Mouse (Mus musculus) mouse embryonic stem cell (cell line): ENCODE results near the gene Psmc4.

Experiments
- in situ Hi-C, 2 experiments: fragments of 300-500 bp; cut with MboI; formaldehyde crosslinking; loops; 1 replicate in 1 of 2; 3 replicates in 1 of 2; pipeline ENCODE4 v1.14.3; 2019 to 2020; ENCODE audit warnings: low sequenced_read_pairs in 2 of 2, low pct_unique_long_range_greater_than_20kb in 1 of 2, mixed read lengths in 1 of 2; ENCODE audit not compliant: unreplicated experiment in 1 of 2

The Psmc4 gene

DNA sequence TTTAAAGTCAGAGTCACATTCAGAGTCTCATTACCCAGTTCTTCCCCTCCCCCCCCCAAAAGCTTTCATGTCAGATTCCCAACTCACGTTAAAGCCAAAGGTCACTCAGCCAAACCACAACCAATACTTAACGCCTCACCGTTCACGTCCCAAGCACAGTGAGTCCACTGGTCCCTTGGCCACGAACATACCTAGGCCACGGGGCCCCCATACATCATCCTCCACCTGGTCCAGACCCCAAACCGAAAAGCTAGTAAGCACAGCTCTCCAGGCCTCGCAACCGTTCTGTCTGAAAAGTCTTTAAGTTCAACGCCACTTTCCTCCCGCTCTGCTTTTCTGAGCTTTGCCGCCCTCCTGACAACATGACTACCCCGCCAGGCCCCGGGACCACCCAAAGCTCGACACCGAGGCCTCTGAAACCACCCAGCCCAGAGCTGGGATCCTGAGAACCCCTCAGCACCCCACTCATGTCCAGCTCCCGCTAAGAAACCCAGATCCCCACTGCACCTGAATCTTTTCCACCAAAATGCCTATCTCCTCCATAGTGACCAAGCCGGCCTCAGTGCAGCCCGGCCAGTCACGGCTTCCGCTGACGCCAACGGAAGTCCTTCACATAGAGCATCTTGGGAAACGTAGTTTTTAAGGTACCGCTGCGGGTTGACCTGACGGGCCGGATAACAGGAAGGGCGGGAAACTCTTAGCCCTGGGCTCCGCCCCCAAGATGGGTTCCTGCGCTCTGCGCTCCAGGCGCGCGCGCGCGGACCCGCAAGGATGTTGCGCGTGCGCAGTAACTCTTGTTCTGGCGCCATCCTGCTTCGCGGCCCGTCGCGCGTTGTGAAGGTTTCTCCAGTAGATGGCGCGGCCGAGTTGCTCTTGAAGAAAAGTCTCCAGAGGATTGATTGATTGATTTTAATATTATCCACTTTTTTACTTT, at the start of gene Psmc4:
Gene Psmc4, minus strand, starts transcription at position 626 of the 934 bp plus-strand sequence.
- in situ Hi-C loops: loop anchor here in 1 of 2 experiments (10.0 to 25.0 kb wide), 3 partner anchors 112 to 213 kb away; partner anchors contain the start of genes Eid2, Fbl and Zfp974

DNA sequence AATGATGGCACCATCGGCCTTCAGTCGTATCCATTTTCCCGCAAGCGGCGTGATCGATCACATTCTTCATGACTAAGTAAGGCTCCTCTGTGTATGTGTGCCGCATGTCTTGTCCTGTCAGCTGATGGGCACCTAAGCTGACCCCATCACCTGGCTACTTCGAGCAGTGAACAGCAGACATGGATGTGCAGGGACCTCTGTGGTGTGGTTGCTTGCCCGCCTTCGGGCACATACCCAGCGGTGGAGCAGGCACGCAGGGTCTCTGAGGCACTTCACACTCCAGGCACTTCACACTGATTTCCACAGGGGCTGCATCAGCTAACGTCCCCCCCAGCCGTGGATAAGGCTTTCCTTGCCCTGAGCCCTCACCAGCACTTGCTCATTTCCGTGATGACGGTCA, 49.2 kb upstream of the Psmc4 start:
- in situ Hi-C loops: no loop called here

GRCm38 (mm10) chr7:28093541-28093940, 43.6 kb upstream of the Psmc4 start:
- in situ Hi-C loops: no loop called here

DNA sequence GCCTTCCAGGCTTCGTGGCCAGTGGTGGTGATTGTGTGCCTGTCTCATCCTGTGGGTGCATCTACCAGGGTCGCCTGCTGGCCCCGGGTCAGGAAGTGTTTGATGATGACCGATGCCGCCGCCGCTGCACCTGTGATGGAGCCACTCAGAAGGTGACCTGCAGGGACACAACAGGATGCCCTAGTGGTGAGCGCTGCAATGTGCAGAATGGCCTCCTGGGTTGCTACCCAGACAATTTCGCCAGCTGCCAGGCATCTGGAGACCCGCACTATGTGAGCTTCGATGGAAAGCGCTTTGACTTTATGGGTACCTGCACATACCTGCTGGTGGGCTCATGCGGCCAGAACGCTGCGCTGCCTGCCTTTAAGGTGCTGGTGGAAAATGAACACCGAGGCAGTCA, 36.3 kb upstream of the Psmc4 start:
- in situ Hi-C loops: loop anchor here in 1 of 2 experiments (10.0 kb wide), 1 partner anchor 59 kb away; no protein-coding TSS in a partner anchor

- in situ Hi-C loops: loop anchor here in 1 of 2 experiments (10.0 kb wide), 1 partner anchor 61 kb away; no protein-coding TSS in a partner anchor
These were observed 34.3 kb upstream of the Psmc4 start for GRCm38 (mm10) chr7:28084215-28084614.

GRCm38 (mm10) chr7:28070531-28071298, 20.8 kb upstream of the Psmc4 start, which contains the start of gene Fcgbp:
Gene Fcgbp, plus strand, starts transcription at chr7:28071236.
- in situ Hi-C loops: loop anchor here in 1 of 2 experiments (25.0 kb wide), 1 partner anchor 192 kb away; the partner anchor contains the start of gene Eid2

GRCm38 (mm10) chr7:28069546-28070172, 19.8 kb upstream of the Psmc4 start:
- in situ Hi-C loops: loop anchor here in 1 of 2 experiments (25.0 kb wide), 1 partner anchor 193 kb away; the partner anchor contains the start of gene Eid2

DNA sequence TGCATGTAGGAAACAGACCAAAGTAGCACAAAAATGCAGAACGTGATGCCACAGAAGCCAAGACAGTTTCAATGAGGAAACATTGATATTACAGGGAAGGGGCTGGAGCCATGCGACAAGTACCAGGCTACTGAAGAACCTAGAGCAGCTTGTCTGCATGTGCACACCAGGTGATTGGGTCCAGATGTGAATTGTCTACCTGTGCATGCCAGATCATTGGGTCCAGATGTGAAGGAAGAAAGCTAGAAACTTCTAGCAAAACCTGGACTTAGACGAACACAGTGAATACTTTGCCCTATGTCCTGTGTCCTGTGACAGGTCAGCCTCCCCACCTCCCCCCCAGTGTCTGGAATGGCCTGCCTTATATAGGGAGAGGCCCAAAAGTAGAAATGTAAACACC, 18.8 kb upstream of the Psmc4 start:
- in situ Hi-C loops: loop anchor here in 1 of 2 experiments (25.0 kb wide), 1 partner anchor 194 kb away; the partner anchor contains the start of gene Eid2

- in situ Hi-C loops: loop anchor here in 1 of 2 experiments (10.0 to 25.0 kb wide), 2 partner anchors 105 to 202 kb away; partner anchors contain the start of genes Eid2 and Fbl
These were observed 10.1 kb upstream of the Psmc4 start for GRCm38 (mm10) chr7:28059972-28060371.

DNA sequence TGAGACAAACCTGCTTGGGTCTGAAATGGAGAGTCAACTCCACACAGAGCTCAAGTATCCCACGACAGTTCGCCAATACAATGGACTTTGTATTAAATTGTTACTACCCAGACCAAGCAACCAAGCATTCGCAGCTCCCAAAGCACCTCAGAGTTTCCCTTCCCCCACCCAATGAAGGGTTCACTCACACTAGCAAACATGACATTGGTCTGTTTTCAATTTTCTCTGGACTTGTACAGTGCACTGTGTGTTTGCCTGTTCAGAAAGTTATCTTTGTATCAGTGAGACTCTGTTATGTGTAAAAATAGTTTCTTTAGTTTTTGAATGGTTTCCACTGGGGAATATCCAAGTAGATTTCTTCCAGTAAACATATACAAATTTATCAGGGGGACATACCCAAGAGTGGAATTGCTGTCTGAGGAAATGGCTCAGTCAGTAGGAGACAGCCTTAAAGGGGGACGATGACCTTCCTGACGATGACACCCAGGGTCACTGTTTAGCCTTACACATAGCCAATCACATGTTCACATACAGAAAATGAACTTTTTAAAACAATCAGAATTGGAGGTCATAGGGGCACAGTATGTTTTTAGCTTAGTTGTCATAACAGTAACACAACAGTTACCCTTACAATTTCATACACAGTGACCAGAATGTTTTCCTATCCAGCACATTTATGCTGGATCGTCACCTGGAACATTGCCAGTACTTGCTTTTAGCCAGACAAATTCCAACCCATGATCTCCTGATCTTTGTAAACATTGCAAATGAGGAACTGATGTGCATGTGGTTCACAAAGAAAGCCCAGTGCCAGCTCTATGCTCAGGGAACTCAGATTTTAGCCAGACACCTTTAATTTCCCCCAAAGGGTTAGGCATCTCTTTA, 3.4 kb upstream of the Psmc4 start:
- in situ Hi-C loops: loop anchor here in 1 of 2 experiments (10.0 to 25.0 kb wide), 2 partner anchors 112 to 209 kb away; partner anchors contain the start of genes Eid2 and Fbl

GRCm38 (mm10) chr7:28050584-28050983, 683 bp upstream of the Psmc4 start:
- in situ Hi-C loops: loop anchor here in 1 of 2 experiments (10.0 to 25.0 kb wide), 2 partner anchors 114 to 212 kb away; partner anchors contain the start of genes Eid2 and Fbl

DNA sequence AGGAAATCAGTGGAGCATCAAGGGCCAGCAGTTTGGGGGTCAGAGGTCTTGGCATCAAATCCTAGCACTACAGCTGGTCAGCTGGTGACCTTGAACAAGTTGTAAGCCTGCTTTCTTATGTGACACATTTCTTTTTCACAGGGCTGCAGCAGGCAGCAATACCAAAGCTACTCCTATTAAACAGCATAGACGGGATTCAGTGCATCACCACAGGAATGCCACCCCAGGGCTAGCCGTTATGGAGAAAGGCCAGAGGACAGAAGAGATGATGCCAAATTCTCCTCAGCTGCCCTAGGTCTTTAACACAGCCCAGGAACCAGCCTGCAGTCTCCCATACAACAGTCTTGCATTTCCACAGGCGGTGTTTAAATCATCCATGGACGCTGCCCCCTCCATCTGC, 5.4 kb downstream of the Psmc4 start:
- in situ Hi-C loops: loop anchor here in 1 of 2 experiments (25.0 kb wide), 1 partner anchor 107 kb away; the partner anchor contains the start of gene Zfp974

DNA sequence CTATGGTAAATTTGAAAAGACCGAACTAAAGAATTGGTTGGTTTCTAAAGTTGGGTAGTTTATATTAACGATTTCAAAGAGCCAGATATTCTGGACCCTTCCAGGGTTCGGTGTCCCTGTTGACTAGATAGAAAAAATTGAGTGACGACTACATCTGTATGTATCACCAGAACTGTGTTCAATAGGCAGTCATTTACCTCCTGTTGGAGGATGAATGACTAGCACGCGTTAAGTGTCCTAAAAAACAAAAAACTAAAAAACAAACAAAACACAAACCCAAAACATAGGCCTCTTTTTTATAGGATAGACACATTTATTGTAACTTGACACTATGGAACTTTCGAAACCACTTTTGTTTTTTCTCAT, 35.5 kb downstream of the Psmc4 start:
- in situ Hi-C loops: no loop called here

GRCm38 (mm10) chr7:28013549-28014444, 36.1 kb downstream of the Psmc4 start, which contains the start of gene Zfp850:
Gene Zfp850, minus strand, starts transcription at chr7:28014115.
- in situ Hi-C loops: no loop called here

DNA sequence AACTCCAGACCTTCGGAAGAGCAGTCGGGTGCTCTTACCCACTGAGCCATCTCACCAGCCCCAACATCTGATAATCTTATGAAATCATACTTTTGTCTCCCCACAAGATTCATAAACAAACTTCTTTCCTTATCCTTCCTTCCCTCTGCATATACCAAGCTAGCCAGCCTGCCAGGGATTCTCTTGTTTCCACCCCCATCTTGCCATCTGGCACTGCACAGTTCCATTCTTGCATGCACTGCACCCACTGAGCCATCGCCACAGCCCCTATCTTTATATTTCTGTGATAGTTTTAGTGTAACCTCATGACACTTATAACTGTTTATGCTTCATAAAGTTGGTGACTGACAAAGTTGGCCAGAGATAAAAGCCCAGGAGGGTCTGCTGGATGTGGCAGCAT, 39.6 kb downstream of the Psmc4 start:
- in situ Hi-C loops: no loop called here
